Comparison of ENCODE assay signal across 8 mouse cellular contexts in the genomic region with DNA sequence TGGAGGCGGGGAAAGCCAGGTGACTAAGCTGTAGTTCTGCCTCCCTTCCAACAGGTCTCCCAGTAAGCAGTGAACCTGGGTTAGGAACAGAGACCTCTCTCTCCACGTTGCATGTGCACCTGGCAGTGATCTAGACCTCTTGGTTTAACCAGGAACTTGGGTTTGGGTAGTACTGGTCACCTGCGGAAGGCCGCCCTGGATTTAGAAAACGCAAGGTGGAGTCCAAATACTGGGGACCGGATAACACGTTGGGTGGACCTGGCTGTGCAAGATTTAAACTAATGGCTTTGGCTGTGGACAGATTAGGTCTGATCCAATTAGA. TPM values are rescaled to one million over a fixed set of nuclear protein-coding genes. Genes with fewer than 3 reads are reported as not detected.
A peak's percentile ranks its signal among the peaks of the same experiment; 100 is the strongest.
DNase-seq lines count a peak whose midpoint lies in the region; ATAC-seq and TF ChIP-seq lines count a peak whose summit lies in the region.

No protein-coding gene starts in this region.

- peak overlapping the region; percentile 86 for H3K4me3 ChIP-seq in cerebellum, adult 2 months (replicated peaks; ENCODE audit: insufficient read depth, low read depth, low read length)
- H3K4me3 ChIP-seq in megakaryocyte, embryonic 14.5 days (replicated peaks) = peak overlapping the region; percentile 92
- peak overlapping the region; percentile 73 for H3K4me3 ChIP-seq in limb, embryonic 15.5 days
- H3K4me3 ChIP-seq in stomach, embryonic 16.5 days (replicated peaks; ENCODE audit: low read length) = peak overlapping the region; percentile 71

- H3K9ac ChIP-seq in limb, embryonic 15.5 days = peak overlapping the region; percentile 31; the same call in 1 of the 2 replicates
- peak overlapping the region; percentile 69 for H3K9ac ChIP-seq in stomach, embryonic 16.5 days (ENCODE audit: low read length)

- no peak for DNase-seq in cerebellum, adult 2 months
- no peak for DNase-seq in cerebellum, postnatal 4 days (ENCODE audit: low spot score in 2 of 2)
- no peak for DNase-seq in ovary, postnatal 14 days (ENCODE audit: low spot score)
- no peak for DNase-seq in urinary bladder, adult 18-20 months (ENCODE audit: low spot score in 2 of 2)

- H3K4me1 ChIP-seq in cerebellum, adult 2 months (ENCODE audit: control insufficient read depth, insufficient read depth, low read length) = peaks cover 8% of the 10 kb centered on the region
- H3K4me1 ChIP-seq in megakaryocyte, embryonic 14.5 days = peaks cover 30% of the 10 kb centered on the region
- H3K4me1 ChIP-seq in limb, embryonic 15.5 days = peaks cover 22% of the 10 kb centered on the region
- peaks cover 15% of the 10 kb centered on the region for H3K4me1 ChIP-seq in stomach, embryonic 16.5 days (ENCODE audit: control insufficient read depth, insufficient read depth, low read length)

- H3K4me2 ChIP-seq in limb, embryonic 15.5 days = peak overlapping the region; percentile 100
- peak overlapping the region; percentile 100 for H3K4me2 ChIP-seq in stomach, embryonic 16.5 days (ENCODE audit: low read depth, low read length)

- H3K27me3 ChIP-seq in cerebellum, adult 2 months (ENCODE audit: control insufficient read depth, insufficient read depth, low read length) = no peaks in the 10 kb centered on the region
- peaks cover 61% of the 10 kb centered on the region for H3K27me3 ChIP-seq in megakaryocyte, embryonic 14.5 days (replicated peaks)
- H3K27me3 ChIP-seq in limb, embryonic 15.5 days = peaks cover 40% of the 10 kb centered on the region
- H3K27me3 ChIP-seq in stomach, embryonic 16.5 days (ENCODE audit: control insufficient read depth, insufficient read depth, low read length) = peaks cover 3% of the 10 kb centered on the region; the same call in 1 of the 2 replicates

- TF ChIP-seq POLR2A in cerebellum, adult 2 months (IDR thresholded peaks at IDR 0.05; ENCODE audit: borderline replicate concordance, insufficient read depth, low read length) = no peak

- no peaks in the 10 kb centered on the region for H3K9me3 ChIP-seq in megakaryocyte, embryonic 14.5 days
- no peaks in the 10 kb centered on the region for H3K9me3 ChIP-seq in limb, embryonic 15.5 days
- no peaks in the 10 kb centered on the region for H3K9me3 ChIP-seq in stomach, embryonic 16.5 days (replicated peaks; ENCODE audit: control insufficient read depth, low read length)

- peaks cover 18% of the 10 kb centered on the region for H3K36me3 ChIP-seq in megakaryocyte, embryonic 14.5 days (replicated peaks; ENCODE audit: low read length)
- H3K36me3 ChIP-seq in limb, embryonic 15.5 days = peaks cover 19% of the 10 kb centered on the region
- no peaks in the 10 kb centered on the region for H3K36me3 ChIP-seq in stomach, embryonic 16.5 days (ENCODE audit: control insufficient read depth, insufficient read depth, low read length)

- no peak for ATAC-seq in megakaryocyte, adult 5-6 weeks (ENCODE audit: poor library complexity, severe bottlenecking)
- no peak for ATAC-seq in limb, embryonic 15.5 days (ENCODE audit: insufficient number of reproducible peaks, low FRiP score, low TSS enrichment, low read depth)
- no peak for ATAC-seq in stomach, embryonic 16.5 days (ENCODE audit: insufficient read depth, low FRiP score)

- WGBS in cerebellum, adult 2 months = 14% methylated on average over 7 of the region's 7 CpGs
- 19% methylated on average over 7 of the region's 7 CpGs for WGBS in limb, embryonic 15.5 days
- 14% methylated on average over 7 of the region's 7 CpGs for WGBS in stomach, embryonic 16.5 days

- peak overlapping the region; percentile 95 for H3K27ac ChIP-seq in cerebellum, adult 2 months (ENCODE audit: insufficient read depth, low read length)
- H3K27ac ChIP-seq in limb, embryonic 15.5 days = no peak overlapping the region
- H3K27ac ChIP-seq in stomach, embryonic 16.5 days (ENCODE audit: low read length) = no peak overlapping the region

- TF ChIP-seq CTCF in cerebellum, adult 2 months (IDR thresholded peaks at IDR 0.05; ENCODE audit: borderline replicate concordance, insufficient read depth, low read depth, low read length) = no peak

RNA-seq across cellular contexts. Expression of a gene that starts 0.9 kb away (rescaled TPM):
- polyA plus RNA-seq in cerebellum, adult 2 months (2012; rRNA removed) = 118 and 124 TPM in 2 replicates
- 0.19 and 0.34 TPM in 2 replicates for polyA plus RNA-seq in megakaryocyte, embryonic 14.5 days (2012; ENCODE audit: insufficient read depth, low replicate concordance)
- 0.05 TPM in 1 of 2 replicates, not detected in the other for total RNA-seq in megakaryocyte, adult 5-6 weeks (2015)
- 0.08 and 0.33 TPM in 2 replicates for total RNA-seq in megakaryocyte, adult 5-6 weeks (2017)
- polyA plus RNA-seq in limb, embryonic 15.5 days (2015; fragmentation: Nextera tagmentation; extraction: Ambion mirVana) = 4.0 and 8.9 TPM in 2 replicates
- 3.4 and 3.8 TPM in 2 replicates for polyA plus RNA-seq in stomach, embryonic 16.5 days (2015; fragmentation: Nextera tagmentation; extraction: Ambion mirVana)

Comparison
In these comparisons a context has a peak if more than half of its experiments do, and no peak if none do; other contexts are left out.
1. RNA of a gene that starts 0.9 kb away (polyA plus RNA-seq): 118 to 124 TPM in cerebellum, adult 2 months; 4.0 to 8.9 TPM in limb, embryonic 15.5 days, 3.4 to 3.8 TPM in stomach, embryonic 16.5 days and 0.19 to 0.34 TPM in megakaryocyte, embryonic 14.5 days; every median in the first group is over 10 times any median in the second.
2. Peak in every context shown above with its lines, with median percentiles within 50 percentile points of each other: H3K4me3 ChIP-seq.